Mouse (Mus musculus) intestine, embryonic 14.5 days (tissue): ENCODE results near the gene Adcy2. TPM values are rescaled to one million over a fixed set of nuclear protein-coding genes. Genes with fewer than 3 reads are reported as not detected.

Experiments used
- ATAC-seq: fragments of 200-750 bp; cut with Nextera tagmentation; replicated peaks from 2 replicates; pipeline ENCODE4 v1.8.0; 2017; ENCODE audit warnings: low read depth, moderate number of reproducible peaks, moderate TSS enrichment, moderate library complexity; ENCODE audit not compliant: low FRiP score, low TSS enrichment
- DNase-seq: peaks from one replicate; pipeline ENCODE4 v3.0.0-alpha.2; 2018; ENCODE audit warnings: low spot score
- H3K27ac ChIP-seq: fragments of 300-500 bp; sonication (generic); 2 replicates; pipeline ENCODE4 v1.5.1; 2014; ENCODE audit warnings: low read depth, mild to moderate bottlenecking, control low read depth
- H3K27me3 ChIP-seq: fragments of 300-500 bp; sonication (generic); replicated peaks from 2 replicates; pipeline ENCODE4 v1.6.1; 2014; ENCODE audit warnings: low read length, control low read depth; ENCODE audit not compliant: control insufficient read depth, insufficient read depth
- H3K36me3 ChIP-seq: fragments of 300-500 bp; sonication (generic); 2 replicates; pipeline ENCODE4 v1.6.1; 2014; ENCODE audit warnings: low read length, control low read depth; ENCODE audit not compliant: control insufficient read depth, insufficient read depth
- H3K4me1 ChIP-seq: fragments of 300-500 bp; sonication (generic); replicated peaks from 2 replicates; pipeline ENCODE4 v1.6.1; 2014; ENCODE audit warnings: low read length, control low read depth, mixed read lengths; ENCODE audit not compliant: control insufficient read depth, insufficient read depth
- H3K4me2 ChIP-seq: fragments of 300-500 bp; sonication (generic); 2 replicates; pipeline ENCODE4 v1.6.1; 2014; ENCODE audit warnings: low read length
- H3K4me3 ChIP-seq: fragments of 300-500 bp; sonication (generic); 2 replicates; pipeline ENCODE4 v1.5.1; 2014; ENCODE audit warnings: low read depth, low read length, control low read depth, mixed read lengths
- H3K9ac ChIP-seq: fragments of 300-500 bp; sonication (generic); 2 replicates; pipeline ENCODE4 v1.6.1; 2014; ENCODE audit warnings: mild to moderate bottlenecking, low read length
- H3K9me3 ChIP-seq: fragments of 300-500 bp; sonication (generic); 2 replicates; pipeline ENCODE4 v1.6.1; 2016; ENCODE audit warnings: low read length, control low read depth; ENCODE audit not compliant: control insufficient read depth
- WGBS: fragments of 180-500 bp; shearing (Covaris S2); extraction: QIAGEN DNeasy Blood & Tissue Kit; methylation state at CpG from one replicate; pipeline ENCODE4 v1.1.7; 2014; 5-methylcytosine and 5-hydroxymethylcytosine counted together
- polyA plus RNA-seq: library from polyadenylated mRNA; unstranded; fragments of >200 nt; fragmentation: Nextera tagmentation; extraction: Ambion mirVana; gene quantifications from 2 replicates; pipeline ENCODE4 v1.2.1, GENCODE M21; 2014

Adcy2 gene
- polyA plus RNA-seq, 1 experiment from 2014 or later = 5.5 TPM

DNA sequence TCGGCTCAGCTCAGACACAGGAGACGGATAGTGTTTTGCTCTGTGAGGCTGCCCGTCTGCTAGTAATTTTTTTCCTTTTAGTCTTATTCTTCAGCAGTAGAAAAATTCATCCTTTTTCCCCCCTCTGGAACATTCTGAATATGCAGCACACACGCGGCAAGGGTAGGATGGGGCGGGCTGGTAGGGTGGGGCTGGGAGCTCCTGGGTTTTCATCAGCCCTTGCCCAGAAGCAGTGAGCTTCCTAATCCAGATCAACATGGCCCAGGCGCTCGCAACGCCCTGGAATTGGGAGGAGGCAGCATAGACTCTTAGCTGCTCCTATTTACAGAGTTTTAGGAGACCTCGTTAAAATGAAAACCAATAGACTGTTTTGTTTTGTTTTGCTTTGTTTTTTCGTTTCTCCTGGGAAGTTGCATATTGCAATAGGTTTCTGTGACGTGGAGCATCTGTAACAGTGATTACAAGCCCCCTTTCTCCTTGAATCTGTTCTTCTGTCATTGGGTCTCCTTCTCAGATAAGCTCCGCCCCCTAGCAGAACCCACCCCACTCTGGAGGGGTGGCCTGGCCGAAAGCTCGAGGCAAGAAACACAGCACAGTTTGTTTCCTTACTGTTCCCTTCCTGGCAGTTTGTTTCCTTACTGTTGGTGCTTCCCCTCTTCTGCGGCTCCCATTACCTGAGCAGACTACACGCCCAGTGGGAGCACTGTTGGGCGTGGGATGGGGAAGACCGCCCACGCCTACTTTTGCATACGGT lies 391.5 kb downstream of the Adcy2 start:
- Histone ChIP-seq H3K4me1 (no peaks in the 10 kb centered on the region), H3K9ac (no peak overlapping the region), H3K36me3 (no peaks in the 10 kb centered on the region), H3K9me3 (no peaks in the 10 kb centered on the region), H3K27ac (no peak overlapping the region), H3K4me2 (peak overlapping the region; percentile 41), H3K27me3 (no peaks in the 10 kb centered on the region), H3K4me3 (peak overlapping the region; percentile 16)
- WGBS = 46% methylated on average over 21 of the region's 21 CpGs
- no peak for DNase-seq
- ATAC-seq = no peak

DNA sequence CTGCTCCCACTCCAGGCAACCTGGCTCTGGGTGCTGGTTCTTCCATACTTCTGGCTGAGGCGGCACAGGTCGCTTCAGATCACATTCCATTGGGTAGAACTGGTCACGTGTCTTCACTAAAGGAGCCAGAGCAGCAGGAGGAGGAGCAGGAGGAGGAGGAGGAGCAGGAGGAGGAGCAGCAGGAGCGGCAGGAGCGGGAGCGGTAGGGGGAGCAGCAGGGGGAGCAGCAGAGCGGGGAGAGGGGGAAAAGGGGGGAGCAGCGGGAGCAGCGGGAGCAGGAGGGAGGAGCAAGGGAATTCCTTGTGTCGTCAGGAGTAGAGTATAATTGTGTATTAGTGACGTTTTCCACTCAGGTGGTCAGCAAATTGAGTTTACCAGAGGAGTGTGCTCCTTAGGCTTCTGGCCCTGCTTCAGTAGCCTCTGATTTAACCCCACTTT lies 393.6 kb downstream of the Adcy2 start:
- peak overlapping the region; percentile 30; the same call in 1 of the 2 replicates for H3K9ac ChIP-seq
- DNase-seq (peak; percentile 58), ATAC-seq (peak; percentile 80)
- 7% methylated on average over 10 of the region's 11 CpGs for WGBS
- H3K9me3 ChIP-seq = no peaks in the 10 kb centered on the region
- H3K4me3 ChIP-seq = peak overlapping the region; percentile 20
- H3K4me1 ChIP-seq = no peaks in the 10 kb centered on the region
- peak overlapping the region; percentile 44 for H3K4me2 ChIP-seq
- H3K27me3 ChIP-seq = no peaks in the 10 kb centered on the region
- no peak overlapping the region for H3K27ac ChIP-seq
- H3K36me3 ChIP-seq = no peaks in the 10 kb centered on the region

DNA sequence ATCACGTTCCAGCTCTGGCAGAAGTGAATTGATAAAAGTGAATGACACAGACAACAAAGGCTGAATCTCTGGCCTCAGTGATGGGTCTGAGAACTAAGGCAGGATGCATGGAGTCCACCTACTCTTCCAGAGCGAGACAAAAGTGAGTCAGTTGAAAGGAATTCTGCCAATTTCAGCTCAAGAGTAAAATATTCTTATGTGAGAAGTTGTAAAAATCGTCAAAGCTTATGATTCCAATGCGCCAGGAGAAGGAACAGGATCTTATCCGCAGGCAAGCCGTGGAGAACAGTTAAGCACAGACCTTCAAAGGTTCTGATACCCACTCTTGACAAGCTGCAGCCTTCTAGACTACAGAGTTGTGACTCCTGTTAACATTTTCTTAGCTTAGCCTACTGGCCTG lies 396.3 kb downstream of the Adcy2 start:
- WGBS = 74% methylated on average over 6 of the region's 6 CpGs
- Histone ChIP-seq H3K27ac (no peak overlapping the region), H3K9ac (no peak overlapping the region), H3K36me3 (no peaks in the 10 kb centered on the region), H3K4me3 (no peak overlapping the region), H3K27me3 (no peaks in the 10 kb centered on the region), H3K4me1 (no peaks in the 10 kb centered on the region), H3K4me2 (no peak overlapping the region), H3K9me3 (no peaks in the 10 kb centered on the region)
- DNase-seq (no peak), ATAC-seq (no peak)

DNA sequence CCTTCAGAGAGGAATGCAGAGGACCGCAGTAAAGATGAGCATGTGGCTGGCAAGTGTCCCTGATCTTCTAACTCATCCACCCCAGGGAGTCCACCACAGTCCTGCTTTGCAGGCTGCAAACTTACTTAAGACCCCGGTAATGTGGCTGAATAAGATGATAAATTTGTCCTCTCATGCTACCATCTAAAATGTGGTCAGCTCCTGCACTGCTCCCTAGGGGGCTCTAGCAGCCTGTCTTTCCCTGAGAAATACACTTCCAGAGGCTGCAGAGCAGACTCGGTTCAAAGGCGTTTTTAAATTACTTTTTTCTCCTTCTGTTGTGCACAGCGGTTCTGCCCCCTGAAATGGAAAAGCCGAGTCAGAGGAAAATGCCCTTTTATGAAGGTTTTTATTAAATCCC lies 398.2 kb downstream of the Adcy2 start:
- Histone ChIP-seq H3K27ac (no peak overlapping the region), H3K36me3 (no peaks in the 10 kb centered on the region), H3K9me3 (no peaks in the 10 kb centered on the region), H3K4me2 (no peak overlapping the region), H3K9ac (no peak overlapping the region), H3K27me3 (no peaks in the 10 kb centered on the region), H3K4me1 (no peaks in the 10 kb centered on the region), H3K4me3 (no peak overlapping the region)
- WGBS = 12% methylated on average over 6 of the region's 6 CpGs
- DNase-seq = no peak
- ATAC-seq = no peak

DNA sequence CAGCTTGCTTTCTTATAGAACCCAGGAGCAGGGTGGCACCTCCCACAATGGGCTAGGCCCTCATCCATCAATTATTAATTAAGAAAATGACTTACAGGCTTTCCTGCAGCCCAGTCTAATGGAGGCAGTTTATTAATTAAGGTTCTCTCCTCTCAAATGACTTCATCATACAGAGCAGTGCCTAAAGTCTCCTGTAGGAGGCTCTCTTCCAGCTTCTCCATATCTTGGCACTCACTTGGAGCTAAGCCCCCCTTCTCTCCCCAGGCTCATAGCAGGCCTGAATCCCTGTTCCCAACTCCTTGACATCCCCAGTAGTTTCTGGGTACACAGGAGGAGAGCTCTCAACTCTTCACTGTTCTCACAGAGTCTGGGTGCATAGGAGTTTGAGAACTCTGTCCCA lies 400.4 kb downstream of the Adcy2 start:
- Histone ChIP-seq H3K9ac (no peak overlapping the region), H3K4me1 (no peaks in the 10 kb centered on the region), H3K4me3 (no peak overlapping the region), H3K27me3 (no peaks in the 10 kb centered on the region), H3K27ac (no peak overlapping the region), H3K4me2 (no peak overlapping the region), H3K9me3 (no peaks in the 10 kb centered on the region), H3K36me3 (no peaks in the 10 kb centered on the region)
- DNase-seq (no peak), ATAC-seq (no peak)

DNA sequence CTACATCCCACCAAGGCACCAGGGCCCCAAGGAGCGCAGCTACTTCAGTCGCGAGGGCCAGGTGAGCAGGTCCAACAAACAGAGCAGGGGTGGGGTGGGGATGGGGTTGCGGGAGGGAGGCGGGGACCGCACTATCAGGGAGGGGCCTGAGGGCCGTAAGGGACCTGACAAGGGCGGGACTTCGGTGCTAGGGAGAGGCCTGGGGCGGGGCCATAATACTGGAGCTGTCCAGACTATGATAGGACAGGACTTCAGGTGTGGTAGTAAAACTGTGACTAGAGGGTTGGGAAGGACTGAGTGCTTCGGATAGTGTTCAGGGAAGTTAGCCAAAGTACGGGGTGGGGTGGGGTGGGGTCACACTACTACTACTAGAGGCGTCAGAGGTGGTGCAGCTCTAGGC lies 401.7 kb downstream of the Adcy2 start:
- H3K4me1 ChIP-seq = no peaks in the 10 kb centered on the region
- DNase-seq = peak; percentile 60
- no peak overlapping the region for H3K27ac ChIP-seq
- H3K4me2 ChIP-seq = peak overlapping the region; percentile 37
- no peak overlapping the region for H3K9ac ChIP-seq
- no peaks in the 10 kb centered on the region for H3K9me3 ChIP-seq
- 0 out of 2 replicates have a peak overlapping the region, but pooled peaks have one; percentile 2 for H3K4me3 ChIP-seq
- H3K27me3 ChIP-seq = no peaks in the 10 kb centered on the region
- 8% methylated on average over 13 of the region's 13 CpGs for WGBS
- peaks cover 6% of the 10 kb centered on the region for H3K36me3 ChIP-seq
- ATAC-seq = peak; percentile 90

DNA sequence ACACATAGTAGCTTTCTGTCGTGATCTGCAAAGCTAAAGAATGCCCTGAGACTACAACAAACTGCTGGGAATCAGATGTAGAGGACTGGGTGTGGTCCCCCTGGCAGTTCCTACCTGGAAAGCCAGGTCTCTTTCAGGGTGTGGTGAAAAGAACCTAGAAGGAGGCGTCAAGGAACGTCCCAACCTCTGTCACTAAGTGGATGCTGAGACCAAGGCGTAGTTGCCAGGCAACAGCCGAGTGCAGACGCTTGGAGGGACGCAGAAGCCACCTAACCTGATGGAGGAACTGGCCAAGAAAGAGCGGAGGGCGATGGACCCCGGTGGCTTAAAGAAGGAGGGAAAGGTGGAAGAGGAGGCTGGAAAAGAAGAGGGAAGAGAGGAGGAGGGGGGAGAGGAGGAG lies 402.1 kb downstream of the Adcy2 start, which contains the start of gene 1700001L19Rik:
Gene 1700001L19Rik (plus strand): TSS at position 223 of the 400 bp plus-strand sequence.
- no peaks in the 10 kb centered on the region for H3K4me1 ChIP-seq
- peak within 1 kb of the TSS; percentile 37 for H3K4me2 ChIP-seq
- peaks cover 11% of the 10 kb centered on the region for H3K36me3 ChIP-seq
- 0 out of 2 replicates have a peak within 1 kb of the TSS, but pooled peaks have one; percentile 2 for H3K4me3 ChIP-seq
- H3K27me3 ChIP-seq = no peaks in the 10 kb centered on the region
- WGBS = 12% methylated on average over 10 of the region's 10 CpGs
- no peak within 1 kb of the TSS for H3K9ac ChIP-seq
- ATAC-seq (no peak; the same call in 1 of the 2 replicates), DNase-seq (no peak)
- H3K9me3 ChIP-seq = no peaks in the 10 kb centered on the region
- no peak within 1 kb of the TSS for H3K27ac ChIP-seq

DNA sequence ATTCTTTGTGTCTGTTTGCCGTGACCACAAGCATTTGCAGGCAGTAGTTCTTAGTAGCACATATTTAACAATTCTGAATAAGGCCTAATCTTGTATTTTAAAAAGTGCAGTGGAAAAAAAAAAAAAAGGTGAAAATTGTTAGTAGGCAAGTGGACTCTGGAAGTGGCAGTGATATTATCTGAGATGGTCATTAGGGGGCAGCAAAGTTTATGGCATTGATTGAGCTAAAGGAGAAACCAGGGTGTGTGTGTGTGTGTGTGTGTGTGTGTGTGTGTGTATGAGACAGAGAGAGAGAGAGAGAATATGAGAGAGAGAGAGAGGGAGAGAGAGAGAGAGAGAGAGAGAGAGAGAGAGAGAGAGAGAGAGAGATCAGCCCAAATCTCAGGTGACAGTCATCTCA lies 405.5 kb downstream of the Adcy2 start:
- ATAC-seq (no peak), DNase-seq (no peak)
- 79% methylated on average over 1 of the region's 1 CpGs for WGBS
- Histone ChIP-seq H3K27me3 (no peaks in the 10 kb centered on the region), H3K9ac (no peak overlapping the region), H3K9me3 (no peaks in the 10 kb centered on the region), H3K4me2 (no peak overlapping the region), H3K27ac (no peak overlapping the region), H3K36me3 (peaks cover 45% of the 10 kb centered on the region), H3K4me1 (no peaks in the 10 kb centered on the region), H3K4me3 (no peak overlapping the region)

DNA sequence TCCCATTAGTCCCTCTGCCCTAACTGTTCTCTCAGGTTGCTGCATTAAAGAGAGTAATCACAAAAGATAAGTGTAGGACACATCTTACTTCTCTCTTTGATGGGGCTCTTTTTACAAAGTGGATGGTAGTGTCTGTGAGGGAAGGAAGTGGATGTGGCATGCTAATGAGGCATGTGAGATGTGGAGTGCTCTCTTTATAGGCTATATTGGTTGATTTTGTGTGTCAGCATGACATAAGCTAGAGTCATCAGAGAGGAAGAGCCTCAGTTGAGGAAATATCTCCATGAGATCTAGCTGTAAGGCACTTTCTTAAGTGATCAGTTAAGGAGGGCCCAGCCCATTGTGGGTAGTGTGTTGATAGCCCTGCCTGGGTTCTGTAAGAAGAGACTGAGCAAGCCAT lies 411.0 kb downstream of the Adcy2 start:
- Histone ChIP-seq H3K36me3 (peaks cover 96% of the 10 kb centered on the region), H3K9ac (no peak overlapping the region)
- ATAC-seq = no peak

More for the DNA sequence above, 411.0 kb downstream of the Adcy2 start:
- Histone ChIP-seq H3K27ac (no peak overlapping the region), H3K4me2 (no peak overlapping the region), H3K4me1 (peaks cover under 1% of the 10 kb centered on the region; the same call in 1 of the 2 replicates), H3K9me3 (no peaks in the 10 kb centered on the region), H3K4me3 (no peak overlapping the region), H3K27me3 (no peaks in the 10 kb centered on the region)
- no peak for DNase-seq
